Mouse (Mus musculus): ENCODE measurements around the gene Atl1. TPM values are rescaled to one million over a fixed set of nuclear protein-coding genes. Genes with fewer than 3 reads are reported as not detected.

Gene Atl1
- 0.95 and 2.3 TPM in 2 replicates for polyA plus RNA-seq (2012; ENCODE audit: insufficient read depth, insufficient read length, missing spikeins)

DNA sequence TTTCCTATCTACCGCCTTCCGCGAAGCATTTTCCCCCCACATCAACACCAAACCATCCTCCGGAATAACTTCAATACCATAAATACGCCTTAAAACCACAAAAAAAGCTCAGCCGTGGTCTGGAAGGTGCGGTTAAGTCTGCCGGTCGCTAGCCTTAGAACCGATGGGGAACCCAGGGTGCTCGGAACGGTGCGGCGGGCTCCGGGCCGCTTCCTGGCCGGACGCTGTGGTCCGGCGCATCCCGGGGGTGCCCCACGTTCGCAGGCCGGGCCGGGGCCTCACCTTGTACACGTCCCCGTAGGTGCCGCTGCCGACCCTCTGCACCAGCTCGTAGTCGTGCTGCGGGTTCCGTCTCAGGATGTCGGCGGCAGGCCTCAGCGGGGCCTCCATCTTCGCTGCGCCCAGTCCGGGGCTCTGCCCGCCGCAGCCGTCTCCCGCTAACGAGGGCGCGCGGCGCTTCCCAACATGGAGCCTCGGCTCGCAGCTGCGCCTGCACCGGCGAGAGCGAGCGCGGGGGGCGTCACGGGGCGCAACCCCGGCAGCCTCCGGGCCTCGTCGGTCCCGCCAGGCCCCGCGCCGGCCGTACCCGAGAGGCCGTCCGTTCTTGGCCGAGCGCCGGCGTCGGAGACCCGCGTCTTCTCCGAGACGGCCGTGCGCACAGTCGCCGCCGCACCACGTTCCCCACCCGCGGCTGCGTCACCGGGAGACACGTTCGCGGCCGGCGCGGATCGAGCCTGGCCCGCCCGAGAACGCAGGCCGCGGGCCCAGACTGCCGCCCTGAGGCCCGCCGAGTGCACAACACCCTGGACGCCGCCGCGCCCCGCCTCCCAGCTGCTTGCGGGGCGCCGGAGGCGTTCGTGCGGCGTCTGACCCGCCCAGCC lies at the start of gene Atl1, which contains the start of gene Map4k5:
Gene Atl1 (plus strand): TSS at position 244 of the 881 bp plus-strand sequence.
Gene Map4k5 (minus strand): TSS at position 830 of the 881 bp plus-strand sequence.
- H3K4me1 ChIP-seq (ENCODE audit: control insufficient read depth, insufficient read depth, insufficient read length, low read length): peaks cover 13% of the 10 kb centered on the region
- peak within 1 kb of the TSS; percentile 86 for H3K27ac ChIP-seq (replicated peaks; ENCODE audit: low read depth, low read length)

GRCm38 (mm10) chr12:69843531-69844445 lies 48.6 kb upstream of the Atl1 start:
- H3K4me3 ChIP-seq (ENCODE audit: insufficient read depth, low read depth, low read length): no peak overlapping the region
- H3K27ac ChIP-seq (replicated peaks; ENCODE audit: low read depth, low read length): no peak overlapping the region
- no peaks in the 10 kb centered on the region for H3K4me1 ChIP-seq (ENCODE audit: control insufficient read depth, insufficient read depth, insufficient read length, low read length)

More for the DNA sequence above, at the start of gene Atl1, which contains the start of gene Map4k5:
- H3K4me3 ChIP-seq (ENCODE audit: insufficient read depth, low read depth, low read length): peak within 1 kb of the TSS; percentile 96

- no peaks in the 10 kb centered on the region for H3K4me1 ChIP-seq (ENCODE audit: control insufficient read depth, insufficient read depth, insufficient read length, low read length)
- H3K27ac ChIP-seq (replicated peaks; ENCODE audit: low read depth, low read length): no peak overlapping the region
- H3K4me3 ChIP-seq (ENCODE audit: insufficient read depth, low read depth, low read length): no peak overlapping the region
Measured at GRCm38 (mm10) chr12:69845722-69846121, 46.7 kb upstream of the Atl1 start.

DNA sequence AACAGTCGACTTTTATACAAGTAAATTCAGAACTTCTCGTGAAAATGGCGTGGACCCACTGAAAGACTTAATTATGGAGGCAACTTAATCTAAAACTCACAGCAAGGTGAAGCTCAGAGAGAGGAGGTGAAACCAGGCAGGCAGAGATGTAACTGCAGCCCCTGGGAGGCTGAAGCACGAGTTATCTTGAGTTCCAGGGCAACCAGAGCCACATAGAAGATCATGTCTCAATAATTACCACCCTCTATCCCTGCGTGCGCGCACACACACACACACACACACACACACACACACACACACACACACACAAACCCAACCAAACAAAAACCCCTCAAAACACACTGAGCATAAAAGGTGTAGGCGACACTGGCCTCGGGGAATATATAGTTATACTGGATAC lies 45.9 kb upstream of the Atl1 start:
- H3K27ac ChIP-seq (replicated peaks; ENCODE audit: low read depth, low read length): no peak overlapping the region

DNA sequence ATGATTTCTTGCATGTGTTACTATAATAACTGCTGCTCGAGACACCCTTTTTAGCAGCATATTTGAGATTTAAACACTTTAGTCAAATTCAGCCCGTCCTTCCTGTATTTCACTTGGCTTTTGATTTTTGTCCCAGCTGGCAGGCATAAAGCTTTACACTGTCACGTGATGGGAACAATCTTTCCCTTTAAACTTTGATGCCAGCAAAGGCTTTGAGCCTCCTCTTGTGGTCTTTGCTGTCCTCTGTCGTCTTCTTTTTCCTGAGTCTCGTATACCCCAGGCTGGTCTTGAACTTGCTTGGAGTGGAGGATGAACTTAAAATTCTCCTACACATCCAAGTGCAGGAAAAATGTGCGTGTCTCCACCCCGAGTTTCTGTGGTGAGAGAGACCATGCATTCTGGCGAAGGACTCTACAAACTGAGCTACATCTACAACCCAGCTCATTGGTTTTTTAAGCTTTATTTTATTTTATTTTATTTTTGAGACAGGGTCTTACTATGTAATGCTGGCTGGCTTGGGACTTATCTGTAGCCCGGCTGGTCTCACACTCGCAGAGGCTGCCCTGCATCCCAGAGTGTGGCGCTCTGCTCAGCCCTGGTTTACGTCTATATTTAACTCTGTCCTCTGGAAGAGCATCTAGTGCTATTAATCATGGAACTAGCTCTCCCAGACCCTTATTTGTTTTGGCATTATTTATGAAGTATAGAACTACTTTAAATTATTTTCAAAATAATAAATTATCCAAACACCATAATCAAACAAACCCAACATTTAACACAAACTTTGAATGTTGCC lies 44.1 kb upstream of the Atl1 start:
- H3K4me1 ChIP-seq (ENCODE audit: control insufficient read depth, insufficient read depth, insufficient read length, low read length): no peaks in the 10 kb centered on the region
- no peak overlapping the region for H3K4me3 ChIP-seq (ENCODE audit: insufficient read depth, low read depth, low read length)
- no peak overlapping the region for H3K27ac ChIP-seq (replicated peaks; ENCODE audit: low read depth, low read length)

More for the DNA sequence above, 45.9 kb upstream of the Atl1 start:
- no peaks in the 10 kb centered on the region for H3K4me1 ChIP-seq (ENCODE audit: control insufficient read depth, insufficient read depth, insufficient read length, low read length)
- H3K4me3 ChIP-seq (ENCODE audit: insufficient read depth, low read depth, low read length): no peak overlapping the region

- Histone ChIP-seq H3K4me3 (ENCODE audit: insufficient read depth, low read depth, low read length) (no peak overlapping the region), H3K4me1 (ENCODE audit: control insufficient read depth, insufficient read depth, insufficient read length, low read length) (no peaks in the 10 kb centered on the region), H3K27ac (replicated peaks; ENCODE audit: low read depth, low read length) (no peak overlapping the region)
Measured at GRCm38 (mm10) chr12:69852288-69852687, 40.1 kb upstream of the Atl1 start.

- peaks cover 4% of the 10 kb centered on the region; the same call in 1 of the 2 replicates for H3K4me1 ChIP-seq (ENCODE audit: control insufficient read depth, insufficient read depth, insufficient read length, low read length)
- H3K27ac ChIP-seq (replicated peaks; ENCODE audit: low read depth, low read length): no peak overlapping the region
- H3K4me3 ChIP-seq (ENCODE audit: insufficient read depth, low read depth, low read length): no peak overlapping the region
Measured at GRCm38 (mm10) chr12:69853387-69853786, 39.0 kb upstream of the Atl1 start.

- Histone ChIP-seq H3K27ac (replicated peaks; ENCODE audit: low read depth, low read length) (no peak overlapping the region), H3K4me1 (ENCODE audit: control insufficient read depth, insufficient read depth, insufficient read length, low read length) (peaks cover 9% of the 10 kb centered on the region; the same call in 1 of the 2 replicates), H3K4me3 (ENCODE audit: insufficient read depth, low read depth, low read length) (no peak overlapping the region)
Measured at GRCm38 (mm10) chr12:69853942-69854341, 38.5 kb upstream of the Atl1 start.

DNA sequence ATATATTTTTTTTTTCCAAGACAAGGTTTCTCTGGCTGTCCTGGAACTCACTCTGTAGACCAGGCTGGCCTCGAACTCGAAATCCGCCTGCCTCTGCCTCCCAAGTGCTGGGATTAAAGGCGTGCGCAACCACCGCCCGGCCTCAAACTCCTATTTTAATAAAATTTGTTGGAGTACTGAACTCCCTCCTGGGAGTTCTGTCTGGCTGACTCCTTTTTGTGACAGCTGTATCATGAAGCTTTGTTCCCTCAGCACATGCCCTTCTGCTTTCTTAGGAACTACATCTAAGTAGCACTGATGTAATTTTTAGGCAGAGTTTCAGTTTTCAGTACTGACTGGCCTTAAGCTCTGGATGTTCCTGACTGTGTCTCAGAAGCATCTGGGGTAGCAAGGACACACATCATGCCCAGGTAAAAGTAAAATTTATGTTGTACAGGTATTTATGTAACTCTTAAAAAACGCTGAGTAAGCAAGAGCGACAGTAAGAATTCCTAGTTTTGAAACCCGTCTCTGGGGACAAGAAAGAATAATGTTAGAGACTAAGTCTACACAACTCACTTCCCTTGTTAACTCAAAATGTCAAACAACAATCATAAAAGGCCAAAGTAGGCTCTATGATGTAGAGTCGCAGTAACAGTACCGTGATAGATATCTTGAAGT lies 36.6 kb upstream of the Atl1 start:
- Histone ChIP-seq H3K4me3 (ENCODE audit: insufficient read depth, low read depth, low read length) (no peak overlapping the region), H3K4me1 (ENCODE audit: control insufficient read depth, insufficient read depth, insufficient read length, low read length) (peaks cover 10% of the 10 kb centered on the region; the same call in 1 of the 2 replicates), H3K27ac (replicated peaks; ENCODE audit: low read depth, low read length) (no peak overlapping the region)

GRCm38 (mm10) chr12:69856398-69856797 lies 36.0 kb upstream of the Atl1 start:
- Histone ChIP-seq H3K27ac (replicated peaks; ENCODE audit: low read depth, low read length) (no peak overlapping the region), H3K4me1 (ENCODE audit: control insufficient read depth, insufficient read depth, insufficient read length, low read length) (peaks cover 10% of the 10 kb centered on the region; the same call in 1 of the 2 replicates), H3K4me3 (ENCODE audit: insufficient read depth, low read depth, low read length) (no peak overlapping the region)

- H3K4me1 ChIP-seq (ENCODE audit: control insufficient read depth, insufficient read depth, insufficient read length, low read length): peaks cover 10% of the 10 kb centered on the region; the same call in 1 of the 2 replicates
- H3K4me3 ChIP-seq (ENCODE audit: insufficient read depth, low read depth, low read length): no peak overlapping the region
- H3K27ac ChIP-seq (replicated peaks; ENCODE audit: low read depth, low read length): no peak overlapping the region
Measured at GRCm38 (mm10) chr12:69857597-69857996, 34.8 kb upstream of the Atl1 start.

DNA sequence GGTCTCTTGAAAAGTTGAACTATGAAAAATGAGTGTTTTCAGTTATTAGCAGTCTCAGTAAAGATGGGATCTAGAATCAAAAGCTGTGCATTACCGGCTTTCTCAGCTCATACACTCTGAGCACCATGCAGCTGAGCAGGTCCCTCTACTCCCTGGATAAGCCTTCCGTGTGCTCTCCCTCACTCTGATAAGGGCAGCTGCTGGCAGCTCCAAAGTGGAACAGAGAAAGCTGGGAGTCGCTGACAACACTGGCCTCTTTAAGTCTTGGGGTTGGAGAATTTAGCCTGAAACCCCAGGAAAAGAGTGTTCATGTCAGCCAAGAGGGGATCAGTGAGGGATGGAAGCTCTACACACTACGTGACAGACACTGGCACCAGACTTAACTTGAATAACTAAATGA lies 33.6 kb upstream of the Atl1 start:
- Histone ChIP-seq H3K4me3 (ENCODE audit: insufficient read depth, low read depth, low read length) (no peak overlapping the region), H3K4me1 (ENCODE audit: control insufficient read depth, insufficient read depth, insufficient read length, low read length) (peaks cover 17% of the 10 kb centered on the region; the same call in 1 of the 2 replicates), H3K27ac (replicated peaks; ENCODE audit: low read depth, low read length) (no peak overlapping the region)

GRCm38 (mm10) chr12:69863505-69863904 lies 28.9 kb upstream of the Atl1 start:
- H3K4me3 ChIP-seq (ENCODE audit: insufficient read depth, low read depth, low read length): no peak overlapping the region
- H3K4me1 ChIP-seq (ENCODE audit: control insufficient read depth, insufficient read depth, insufficient read length, low read length): peaks cover 28% of the 10 kb centered on the region
- peak overlapping the region; percentile 85; the same call in 1 of the 2 replicates for H3K27ac ChIP-seq (replicated peaks; ENCODE audit: low read depth, low read length)

- H3K4me1 ChIP-seq (ENCODE audit: control insufficient read depth, insufficient read depth, insufficient read length, low read length): peaks cover 23% of the 10 kb centered on the region
- H3K27ac ChIP-seq (replicated peaks; ENCODE audit: low read depth, low read length): peak overlapping the region; percentile 85
- no peak overlapping the region for H3K4me3 ChIP-seq (ENCODE audit: insufficient read depth, low read depth, low read length)
Measured at GRCm38 (mm10) chr12:69864164-69864692, 28.2 kb upstream of the Atl1 start.

All from brown adipose tissue, adult 24 weeks (tissue).